Mouse (Mus musculus) E14TG2a.4 (cell line): ENCODE measurements at regions not wholly inside any gene's neighbourhood (a gene's known extent, or its start where the extent isn't known, plus 50 kb on each side); places are given as distances from the start of the nearest gene placed in this dataset.
"Not testable (repeated sequence)": the region's sequence is repeated elsewhere in the genome, so short reads cannot be mapped to it uniquely, and the experiment has no call there.

Experiments
- CTCF ChIP-seq: conservative IDR thresholded peaks from 2 replicates; pipeline ENCODE4 v1.5.1; 2014; ENCODE audit warnings: low read length
- NANOG ChIP-seq: IDR thresholded peaks from 2 replicates; pipeline ENCODE4 v1.6.1; 2014; ENCODE audit warnings: borderline replicate concordance, low read length, mixed read lengths

GRCm38 (mm10) chr12:115247298-115247697 is 800.2 kb upstream of the Zfp386 start:
- TF ChIP-seq CTCF, NANOG: not testable (repeated sequence)
